In the genomic region with DNA sequence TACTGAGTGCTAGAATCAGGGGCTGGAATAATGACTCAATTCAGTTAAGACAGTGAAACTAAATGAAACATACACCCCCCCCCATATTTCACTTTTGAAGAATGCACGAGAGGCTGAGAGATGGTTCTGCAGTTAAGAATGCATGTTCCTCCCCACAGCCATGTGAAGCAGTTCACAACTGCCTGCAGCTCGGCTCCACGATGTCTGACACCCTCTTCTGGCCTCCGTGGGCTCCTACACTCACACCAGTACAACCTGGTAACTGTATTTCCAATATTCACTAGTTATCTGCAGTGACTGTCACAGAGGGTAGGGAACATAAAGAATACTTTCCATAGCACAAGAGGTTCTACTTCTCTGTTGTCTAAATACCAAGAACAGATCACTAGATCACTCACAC, we compare ENCODE assay signal across 18 mouse cellular contexts. TPM values are rescaled to one million over a fixed set of nuclear protein-coding genes. Genes with fewer than 3 reads are reported as not detected.
DNase-seq lines count a peak whose midpoint lies in the region; ATAC-seq and TF ChIP-seq lines count a peak whose summit lies in the region.
"Had no signal": no experiment of that assay in that cellular context is flagged by ENCODE, and none has a peak within 500 bp of the region (broad histone marks: within the 10 kb centered on the region; RNA-seq: fewer than 3 reads in every experiment).

No protein-coding gene starts in this region.

- H3K27me3 ChIP-seq in kidney, postnatal 0 days (ENCODE audit: insufficient read depth, low read length) = no peaks in the 10 kb centered on the region
- H3K27me3 ChIP-seq in testis, adult 2 months (ENCODE audit: control insufficient read depth, insufficient read depth, low read length) = no peaks in the 10 kb centered on the region
- H3K27me3 ChIP-seq: CH12.LX; forebrain, embryonic 13.5 days; heart, embryonic 13.5 days; liver, embryonic 12.5 days had no signal

- H3K4me1 ChIP-seq in kidney, postnatal 0 days (replicated peaks; ENCODE audit: insufficient read depth, low read length) = no peaks in the 10 kb centered on the region
- H3K4me1 ChIP-seq in testis, adult 2 months (ENCODE audit: control insufficient read depth, insufficient read depth, low read length) = peaks cover 3% of the 10 kb centered on the region
- H3K4me1 ChIP-seq: forebrain, embryonic 13.5 days; limb, embryonic 10.5 days; liver, embryonic 12.5 days had no signal

- no peak for ATAC-seq in kidney, postnatal 0 days (replicated peaks; ENCODE audit: low FRiP score, low read depth)
- ATAC-seq: forebrain, embryonic 13.5 days; liver, embryonic 12.5 days had no signal

- no peak overlapping the region for H3K9ac ChIP-seq in kidney, postnatal 0 days (ENCODE audit: low read depth, low read length)
- H3K9ac ChIP-seq: forebrain, embryonic 13.5 days; heart, embryonic 13.5 days; liver, embryonic 12.5 days had no signal

- H3K4me2 ChIP-seq in kidney, postnatal 0 days (ENCODE audit: low read length) = no peak overlapping the region
- H3K4me2 ChIP-seq: forebrain, embryonic 13.5 days; heart, embryonic 13.5 days; liver, embryonic 12.5 days had no signal

- TF ChIP-seq CTCF in kidney, postnatal 0 days (IDR thresholded peaks at IDR 0.05; ENCODE audit: low read depth) = peak; percentile 27; the same call in 1 of the 2 replicates
- TF ChIP-seq CTCF in testis, adult 2 months (IDR thresholded peaks at IDR 0.05; ENCODE audit: control insufficient read depth, insufficient read depth, insufficient replicate concordance, low read depth, low read length) = no peak

- TF ChIP-seq POLR2A in testis, adult 2 months (IDR thresholded peaks at IDR 0.05; ENCODE audit: control insufficient read depth, low read depth, low read length) = no peak

- no peaks in the 10 kb centered on the region for H3K36me3 ChIP-seq in kidney, postnatal 0 days (ENCODE audit: insufficient read depth, low read length)
- no peaks in the 10 kb centered on the region for H3K36me3 ChIP-seq in testis, adult 2 months (ENCODE audit: control insufficient read depth, insufficient read depth, low read length)

- DNase-seq in kidney, postnatal 0 days (ENCODE audit: low spot score) = no peak
- no peak for DNase-seq in kidney, postnatal 25 days
- DNase-seq in testis, postnatal 10 days (ENCODE audit: low spot score) = no peak
- peak; percentile 9 for DNase-seq in ZHBTc4 (ENCODE audit: low read depth, low spot score)
- DNase-seq in urinary bladder, adult 2 months (ENCODE audit: low spot score) = no peak
- no peak for DNase-seq in urinary bladder, postnatal 14 days (ENCODE audit: low spot score)
- DNase-seq: adrenal gland, postnatal 25 days; cerebellum, adult 9-10 months; heart, postnatal 36 days; kidney, adult 9 months; layer of hippocampus, postnatal 36 days; lung, postnatal 10 days had no signal

- H3K27ac ChIP-seq in kidney, postnatal 0 days = no peak overlapping the region
- peak overlapping the region; percentile 87 for H3K27ac ChIP-seq in testis, adult 2 months (ENCODE audit: control insufficient read depth, insufficient read depth, low read depth, low read length)
- H3K27ac ChIP-seq: forebrain, embryonic 13.5 days; heart, embryonic 13.5 days; limb, embryonic 10.5 days; liver, embryonic 12.5 days had no signal

- H3K9me3 ChIP-seq in kidney, postnatal 0 days (replicated peaks; ENCODE audit: low read length) = no peaks in the 10 kb centered on the region
- H3K9me3 ChIP-seq: forebrain, embryonic 13.5 days; heart, embryonic 13.5 days; limb, embryonic 10.5 days; liver, embryonic 12.5 days had no signal

- WGBS in kidney, postnatal 0 days = 82% methylated on average over 4 of the region's 4 CpGs

- no peak overlapping the region for H3K4me3 ChIP-seq in kidney, postnatal 0 days (replicated peaks; ENCODE audit: low read depth, low read length)
- peak overlapping the region; percentile 49; the same call in 1 of the 2 replicates for H3K4me3 ChIP-seq in testis, adult 2 months (ENCODE audit: control insufficient read depth, low read depth, low read length)
- H3K4me3 ChIP-seq: forebrain, embryonic 13.5 days; heart, embryonic 13.5 days; limb, embryonic 10.5 days; liver, embryonic 12.5 days had no signal

RNA-seq across cellular contexts. Expression of gene Wdr70, which starts 59.2 kb away (rescaled TPM):
- polyA plus RNA-seq in kidney, postnatal 0 days (2015; fragmentation: Nextera tagmentation; extraction: Ambion mirVana) = 39.5 and 46.3 TPM in 2 replicates
- 24.2 and 31.3 TPM in 2 replicates for polyA plus RNA-seq in testis, adult 2 months (2012; rRNA removed)
- 20.6 and 20.7 TPM in 2 replicates for polyA plus RNA-seq in urinary bladder, adult 2 months (2012; rRNA removed)
